Mouse (Mus musculus) heart, postnatal 0 days (tissue): ENCODE measurements around the gene Etfdh. TPM values are rescaled to one million over a fixed set of nuclear protein-coding genes. Genes with fewer than 3 reads are reported as not detected.

ENCODE experiments used
- ATAC-seq: fragments of 200-750 bp; cut with Nextera tagmentation; 2 replicates; pipeline ENCODE4 v1.8.0; 2017; ENCODE audit warnings: low read depth, moderate number of reproducible peaks, moderate library complexity; ENCODE audit not compliant: insufficient read depth
- DNase-seq: peaks from one replicate; pipeline ENCODE4 v3.0.0-alpha.2; 2016; ENCODE audit warnings: low spot score
- H3K27ac ChIP-seq: fragments of 300-500 bp; sonication (generic); 2 replicates; pipeline ENCODE4 v1.5.1; 2014; ENCODE audit warnings: low read depth, mild to moderate bottlenecking
- H3K27me3 ChIP-seq: fragments of 300-500 bp; sonication (generic); 2 replicates; pipeline ENCODE4 v1.6.1; 2014; ENCODE audit warnings: low read length, mixed read lengths; ENCODE audit not compliant: control insufficient read depth, insufficient read depth
- H3K36me3 ChIP-seq: fragments of 300-500 bp; sonication (generic); replicated peaks from 2 replicates; pipeline ENCODE4 v1.6.1; 2014; ENCODE audit warnings: low read length, mixed read lengths; ENCODE audit not compliant: control insufficient read depth, insufficient read depth
- H3K4me1 ChIP-seq: fragments of 300-500 bp; sonication (generic); 2 replicates; pipeline ENCODE4 v1.6.1; 2014; ENCODE audit warnings: antibody characterized with exemption; ENCODE audit not compliant: control insufficient read depth, insufficient read depth
- H3K4me2 ChIP-seq: fragments of 300-500 bp; sonication (generic); 2 replicates; pipeline ENCODE4 v1.6.1; 2014; ENCODE audit warnings: low read depth, mild to moderate bottlenecking, low read length, moderate library complexity
- H3K4me3 ChIP-seq: fragments of 300-500 bp; sonication (generic); 2 replicates; pipeline ENCODE4 v1.5.1; 2014; ENCODE audit warnings: low read depth, low read length
- H3K9ac ChIP-seq: fragments of 300-500 bp; sonication (generic); replicated peaks from 2 replicates; pipeline ENCODE4 v1.6.1; 2014; ENCODE audit warnings: low read depth, low read length, mixed read lengths
- H3K9me3 ChIP-seq: fragments of 300-500 bp; sonication (generic); replicated peaks from 2 replicates; pipeline ENCODE4 v1.6.1; 2016; ENCODE audit warnings: low read length; ENCODE audit not compliant: control insufficient read depth
- CTCF ChIP-seq: IDR thresholded peaks from 2 replicates; pipeline ENCODE4 v1.5.1; 2016; ENCODE audit warnings: antibody characterized with exemption, control low read depth, low read depth
- EP300 ChIP-seq: IDR thresholded peaks from 2 replicates; pipeline ENCODE4 v1.6.1; 2016; ENCODE audit warnings: antibody characterized with exemption, low read depth
- WGBS: fragments of 180-500 bp; shearing (Covaris S2); extraction: QIAGEN DNeasy Blood & Tissue Kit; methylation state at CpG from one replicate; pipeline ENCODE4 v1.1.7; 2014; 5-methylcytosine and 5-hydroxymethylcytosine counted together
- polyA plus RNA-seq: library from polyadenylated mRNA; unstranded; fragments of >200 nt; fragmentation: Nextera tagmentation; extraction: Ambion mirVana; gene quantifications from 2 replicates; pipeline ENCODE4 v1.2.1, GENCODE M21; 2015
- total RNA-seq: library from RNA; depleted of rRNA; stranded (reverse); fragments of >200 nt; gene quantifications from 2 replicates; pipeline ENCODE4 v1.2.3, GENCODE M21; 2014; ENCODE audit warnings: low replicate concordance; rRNA removed

Gene Etfdh
- total and polyA plus RNA-seq, 2 experiments from 2014 or later: 288 to 518 TPM

GRCm38 (mm10) chr3:79559021-79559772, 70.1 kb downstream of the Etfdh start:
- Histone ChIP-seq H3K9me3 (no peaks in the 10 kb centered on the region), H3K36me3 (no peaks in the 10 kb centered on the region), H3K9ac (no peak overlapping the region), H3K27ac (peak overlapping the region; percentile 60), H3K4me2 (0 out of 2 replicates have a peak overlapping the region, but pooled peaks have one; percentile 3), H3K4me1 (peaks cover 5% of the 10 kb centered on the region; the same call in 1 of the 2 replicates), H3K4me3 (no peak overlapping the region), H3K27me3 (no peaks in the 10 kb centered on the region)
- TF ChIP-seq EP300 (no peak), CTCF (no peak)
- DNase-seq: no peak
- WGBS: 52% methylated on average over 9 of the region's 9 CpGs
- peak; percentile 62 for ATAC-seq

GRCm38 (mm10) chr3:79555061-79555460, 74.2 kb downstream of the Etfdh start:
- H3K27ac ChIP-seq: no peak overlapping the region
- no peak for DNase-seq
- H3K27me3 ChIP-seq: no peaks in the 10 kb centered on the region
- H3K9ac ChIP-seq: no peak overlapping the region
- H3K36me3 ChIP-seq: no peaks in the 10 kb centered on the region
- H3K4me3 ChIP-seq: no peak overlapping the region
- H3K4me1 ChIP-seq: peaks cover 5% of the 10 kb centered on the region; the same call in 1 of the 2 replicates
- no peak overlapping the region for H3K4me2 ChIP-seq
- TF ChIP-seq EP300 (no peak), CTCF (no peak)
- ATAC-seq: no peak
- WGBS: 77% methylated on average over 6 of the region's 6 CpGs
- H3K9me3 ChIP-seq: no peaks in the 10 kb centered on the region

Other genes starting within 250 kb of the Etfdh start
- 10.5 and 18.3 TPM in 2 replicates for gene Fnip2, start 61.7 kb downstream of the Etfdh start, total RNA-seq
- 1.4 and 2.1 TPM in 2 replicates for gene Fnip2, start 61.7 kb downstream of the Etfdh start, polyA plus RNA-seq
- gene Ppid, start 38.2 kb downstream of the Etfdh start, total RNA-seq: 27.6 and 28.5 TPM in 2 replicates
- 52.0 and 53.6 TPM in 2 replicates for gene Ppid, start 38.2 kb downstream of the Etfdh start, polyA plus RNA-seq
- 11.9 and 20.8 TPM in 2 replicates for gene 4930579G24Rik, start 421 bp downstream of the Etfdh start, total RNA-seq
- gene 4930579G24Rik, start 421 bp downstream of the Etfdh start, polyA plus RNA-seq: 12.0 and 12.8 TPM in 2 replicates
- 18.4 and 27.6 TPM in 2 replicates for gene Rxfp1, start 108.4 kb upstream of the Etfdh start, total RNA-seq
- 5.4 and 6.3 TPM in 2 replicates for gene Rxfp1, start 108.4 kb upstream of the Etfdh start, polyA plus RNA-seq
- 7.9 and 15.1 TPM in 2 replicates for gene Tmem144, start 223.3 kb upstream of the Etfdh start, total RNA-seq
- 11.3 and 12.2 TPM in 2 replicates for gene Tmem144, start 223.3 kb upstream of the Etfdh start, polyA plus RNA-seq